Mouse (Mus musculus) kidney, embryonic 14.5 days (tissue): ENCODE measurements around the gene Xpnpep2. TPM values are rescaled to one million over a fixed set of nuclear protein-coding genes. Genes with fewer than 3 reads are reported as not detected.

Experiments
- ATAC-seq: fragments of 200-750 bp; cut with Nextera tagmentation; 2 replicates; pipeline ENCODE4 v1.8.0; 2017; ENCODE audit warnings: moderate number of reproducible peaks, mild to moderate bottlenecking, moderate TSS enrichment, moderate library complexity; ENCODE audit not compliant: low FRiP score, low TSS enrichment
- H3K27ac ChIP-seq: fragments of 300-500 bp; sonication (generic); 2 replicates; pipeline ENCODE4 v1.5.1; 2014; ENCODE audit warnings: low read depth, mild to moderate bottlenecking, low read length, moderate library complexity, mixed read lengths
- H3K27me3 ChIP-seq: fragments of 300-500 bp; sonication (generic); 2 replicates; pipeline ENCODE4 v1.6.1; 2014; ENCODE audit warnings: mild to moderate bottlenecking, low read length; ENCODE audit not compliant: control insufficient read depth, insufficient read depth
- H3K36me3 ChIP-seq: fragments of 300-500 bp; sonication (generic); 2 replicates; pipeline ENCODE4 v1.6.1; 2014; ENCODE audit warnings: low read length, mixed read lengths; ENCODE audit not compliant: control insufficient read depth, insufficient read depth
- H3K4me1 ChIP-seq: fragments of 300-500 bp; sonication (generic); 2 replicates; pipeline ENCODE4 v1.6.1; 2014; ENCODE audit warnings: low read length, mixed read lengths; ENCODE audit not compliant: control insufficient read depth, insufficient read depth
- H3K4me2 ChIP-seq: fragments of 300-500 bp; sonication (generic); replicated peaks from 2 replicates; pipeline ENCODE4 v1.6.1; 2014; ENCODE audit warnings: low read depth, mild to moderate bottlenecking, low read length
- H3K4me3 ChIP-seq: fragments of 300-500 bp; sonication (generic); 2 replicates; pipeline ENCODE4 v1.5.1; 2014; ENCODE audit warnings: mild to moderate bottlenecking, low read length
- H3K9ac ChIP-seq: fragments of 300-500 bp; sonication (generic); 2 replicates; pipeline ENCODE4 v1.6.1; 2014; ENCODE audit warnings: low read depth, mild to moderate bottlenecking, low read length, moderate library complexity
- H3K9me3 ChIP-seq: fragments of 300-500 bp; sonication (generic); 2 replicates; pipeline ENCODE4 v1.6.1; 2016; ENCODE audit warnings: low read length; ENCODE audit not compliant: control insufficient read depth
- WGBS: fragments of 180-500 bp; shearing (Covaris S2); extraction: QIAGEN DNeasy Blood & Tissue Kit; methylation state at CpG from one replicate; pipeline ENCODE4 v1.1.7; 2014; 5-methylcytosine and 5-hydroxymethylcytosine counted together
- polyA plus RNA-seq: library from polyadenylated mRNA; unstranded; fragments of >200 nt; fragmentation: Nextera tagmentation; extraction: Ambion mirVana; gene quantifications from 2 replicates; pipeline ENCODE4 v1.2.1, GENCODE M21; 2014

The Xpnpep2 gene
- polyA plus RNA-seq, 1 experiment from 2014 or later = 3.5 TPM

GRCm38 (mm10) chrX:48184703-48185102 is 76.2 kb downstream of the Xpnpep2 start:
- ATAC-seq = no peak
- Histone ChIP-seq H3K4me1 (no peaks in the 10 kb centered on the region), H3K4me3 (no peak overlapping the region), H3K4me2 (no peak overlapping the region), H3K27me3 (no peaks in the 10 kb centered on the region), H3K27ac (no peak overlapping the region), H3K36me3 (no peaks in the 10 kb centered on the region), H3K9ac (no peak overlapping the region), H3K9me3 (no peaks in the 10 kb centered on the region)
- 81% methylated on average over 3 of the region's 3 CpGs for WGBS

Other genes starting within 250 kb of the Xpnpep2 start
- 16.4 and 23.8 TPM in 2 replicates for gene Smarca1, start 215.8 kb upstream of the Xpnpep2 start, polyA plus RNA-seq
- 19.0 and 22.7 TPM in 2 replicates for gene Ocrl, start 196.3 kb upstream of the Xpnpep2 start, polyA plus RNA-seq
- gene Apln, start 73.9 kb upstream of the Xpnpep2 start, polyA plus RNA-seq = 4.0 and 4.7 TPM in 2 replicates
- gene Sash3, start 37.7 kb downstream of the Xpnpep2 start, polyA plus RNA-seq = 1.2 and 1.4 TPM in 2 replicates
- 5.2 and 5.3 TPM in 2 replicates for gene Zdhhc9, start 100.2 kb downstream of the Xpnpep2 start, polyA plus RNA-seq
- gene Utp14a, start 148.1 kb downstream of the Xpnpep2 start, polyA plus RNA-seq = 20.3 and 21.9 TPM in 2 replicates
- 6.1 and 10.1 TPM in 2 replicates for gene Bcorl1, start 232.6 kb downstream of the Xpnpep2 start, polyA plus RNA-seq